Mouse (Mus musculus) 3T3-L1 (cell line): ENCODE results near the gene Eef1akmt2.

ENCODE experiments used
- DNase-seq: peaks from one replicate; pipeline ENCODE4 v3.0.0-alpha.2; 2015; ENCODE audit warnings: low read depth, low spot score

Eef1akmt2 gene

GRCm38 (mm10) chr7:132810879-132811278, 41.6 kb downstream of the Eef1akmt2 start:
- DNase-seq: peak; percentile 90

GRCm38 (mm10) chr7:132810368-132810767, 42.1 kb downstream of the Eef1akmt2 start:
- no peak for DNase-seq

GRCm38 (mm10) chr7:132809721-132810120, 42.8 kb downstream of the Eef1akmt2 start:
- DNase-seq: no peak

GRCm38 (mm10) chr7:132808841-132809682, 43.4 kb downstream of the Eef1akmt2 start:
- DNase-seq: no peak

DNA sequence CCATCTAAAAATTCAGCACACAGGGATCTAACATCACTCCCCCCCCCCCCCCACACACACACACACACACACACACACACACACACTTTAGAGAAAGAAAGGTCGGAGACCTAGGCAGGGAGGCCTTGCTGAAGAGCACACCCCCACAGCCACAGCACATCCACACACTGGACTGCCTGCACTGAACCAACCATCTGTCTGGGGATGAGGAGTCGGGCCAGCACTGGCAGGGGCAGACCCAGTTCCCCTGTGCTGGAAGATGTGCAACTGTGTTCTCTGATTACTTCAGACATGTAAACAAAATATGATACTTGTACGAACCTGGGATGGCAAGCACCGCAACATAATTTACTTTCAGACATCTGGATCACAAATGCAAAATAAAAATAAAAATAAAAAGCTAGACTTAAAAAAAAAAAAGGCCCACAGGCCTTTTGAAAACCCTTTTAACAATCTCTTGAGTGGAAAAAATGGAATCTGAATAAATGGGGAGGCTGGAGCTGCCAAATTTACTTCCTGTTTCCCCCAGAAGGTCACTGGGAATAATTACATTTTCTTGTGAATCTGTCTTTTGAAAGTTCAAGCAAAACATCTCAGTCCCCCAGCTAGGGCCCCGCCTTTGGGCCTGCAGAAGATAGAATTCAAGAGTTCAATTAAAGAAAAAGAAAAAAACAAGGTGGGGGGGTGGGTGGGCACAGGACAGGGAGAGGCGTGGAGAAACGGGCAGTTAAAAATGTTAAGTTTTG, 44.2 kb downstream of the Eef1akmt2 start:
- DNase-seq: no peak

GRCm38 (mm10) chr7:132806926-132807857, 45.3 kb downstream of the Eef1akmt2 start:
- DNase-seq: no peak

- DNase-seq: no peak
Observed at GRCm38 (mm10) chr7:132806286-132806685, 46.2 kb downstream of the Eef1akmt2 start.

- no peak for DNase-seq
Observed at GRCm38 (mm10) chr7:132804951-132805350, 47.5 kb downstream of the Eef1akmt2 start.

- DNase-seq: no peak
Observed at GRCm38 (mm10) chr7:132804461-132804860, 48.0 kb downstream of the Eef1akmt2 start.

- peak; percentile 50 for DNase-seq
Observed at GRCm38 (mm10) chr7:132803962-132804361, 48.5 kb downstream of the Eef1akmt2 start.

GRCm38 (mm10) chr7:132803336-132803735, 49.1 kb downstream of the Eef1akmt2 start:
- DNase-seq: no peak

GRCm38 (mm10) chr7:132802691-132803090, 49.8 kb downstream of the Eef1akmt2 start:
- no peak for DNase-seq

DNA sequence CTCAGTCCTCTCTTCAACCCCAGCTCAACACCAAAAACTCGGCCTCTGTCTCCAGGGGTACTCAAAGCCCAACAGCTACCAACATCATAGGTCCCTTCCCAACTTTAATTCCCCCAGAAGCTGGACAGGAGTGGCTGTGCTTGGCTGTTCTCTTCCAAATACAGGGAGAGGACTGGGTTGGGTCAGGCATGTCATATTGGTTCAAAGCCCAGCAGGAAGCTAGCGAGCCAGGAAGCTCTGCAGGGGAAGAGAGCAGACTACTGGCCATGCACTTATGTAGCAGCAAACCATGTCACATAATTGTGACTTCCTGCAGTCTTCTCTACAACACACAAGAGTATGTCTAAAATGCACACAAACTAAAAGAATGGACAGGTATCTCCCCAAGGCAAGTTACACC, 50.4 kb downstream of the Eef1akmt2 start:
- DNase-seq: no peak

DNA sequence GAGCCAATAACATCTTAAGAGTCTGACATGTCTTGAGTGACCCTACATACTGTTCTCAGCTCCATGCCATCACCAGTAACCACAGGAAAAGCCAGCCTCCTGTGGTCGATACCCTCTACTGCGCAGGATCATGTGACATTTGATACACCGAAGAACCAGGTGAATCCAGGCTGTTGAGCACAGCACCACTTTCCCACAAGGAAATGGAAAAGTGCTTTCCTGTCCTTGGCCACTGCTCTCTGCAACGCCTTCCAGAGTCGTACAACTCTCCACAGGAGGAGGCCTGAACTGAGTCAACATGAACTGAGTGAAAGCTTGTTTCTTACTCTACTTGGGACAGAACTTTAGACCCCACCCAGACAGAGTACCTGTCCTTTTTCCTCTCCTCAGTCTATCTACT, 51.0 kb downstream of the Eef1akmt2 start:
- DNase-seq: no peak

- DNase-seq: no peak
Observed at GRCm38 (mm10) chr7:132800868-132801267, 51.6 kb downstream of the Eef1akmt2 start.

DNA sequence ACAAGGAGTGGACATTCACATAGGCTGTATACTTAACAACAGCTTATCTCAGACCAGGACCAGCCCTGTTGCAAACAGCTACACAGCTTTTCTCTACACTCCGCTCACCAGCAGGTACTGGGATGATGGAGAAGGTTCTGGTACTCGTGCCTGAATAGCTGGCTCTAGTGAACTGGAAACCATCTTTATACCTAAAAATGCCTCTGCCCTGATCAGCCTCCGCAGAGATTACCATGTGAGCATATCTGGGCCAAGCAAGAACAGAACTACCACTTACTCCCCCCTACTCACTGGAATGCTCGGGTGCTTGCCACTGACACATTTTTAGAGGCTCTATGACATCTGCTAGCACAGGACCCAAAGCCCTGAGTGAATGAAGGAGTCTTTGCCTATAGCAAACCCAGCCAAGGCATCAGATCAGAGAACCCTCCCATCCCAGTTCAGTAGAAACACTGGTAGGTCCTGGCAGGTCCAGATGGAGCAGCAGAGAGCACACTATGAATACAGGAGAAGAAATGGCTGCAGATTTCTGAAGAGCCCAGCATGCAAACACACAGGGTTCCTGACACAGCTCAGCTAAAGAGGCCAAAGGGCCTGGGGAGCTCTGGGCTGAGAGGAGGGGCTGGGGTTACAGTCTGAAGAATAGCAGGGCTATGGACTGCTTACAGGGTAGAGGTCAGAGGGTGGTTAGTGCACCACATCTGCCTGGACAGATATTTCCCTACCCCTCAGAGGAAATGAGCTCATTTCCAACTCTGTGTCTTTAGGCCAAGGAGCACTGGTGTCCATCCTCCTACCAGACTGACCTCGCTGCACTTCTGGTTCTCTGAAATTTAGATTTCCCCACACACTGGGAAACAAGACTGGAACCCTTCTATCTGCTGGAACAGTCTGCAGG, 53.1 kb downstream of the Eef1akmt2 start:
- no peak for DNase-seq

- DNase-seq: no peak
Observed at GRCm38 (mm10) chr7:132795141-132795540, 57.3 kb downstream of the Eef1akmt2 start.

GRCm38 (mm10) chr7:132793467-132793866, 59.0 kb downstream of the Eef1akmt2 start:
- no peak for DNase-seq

DNA sequence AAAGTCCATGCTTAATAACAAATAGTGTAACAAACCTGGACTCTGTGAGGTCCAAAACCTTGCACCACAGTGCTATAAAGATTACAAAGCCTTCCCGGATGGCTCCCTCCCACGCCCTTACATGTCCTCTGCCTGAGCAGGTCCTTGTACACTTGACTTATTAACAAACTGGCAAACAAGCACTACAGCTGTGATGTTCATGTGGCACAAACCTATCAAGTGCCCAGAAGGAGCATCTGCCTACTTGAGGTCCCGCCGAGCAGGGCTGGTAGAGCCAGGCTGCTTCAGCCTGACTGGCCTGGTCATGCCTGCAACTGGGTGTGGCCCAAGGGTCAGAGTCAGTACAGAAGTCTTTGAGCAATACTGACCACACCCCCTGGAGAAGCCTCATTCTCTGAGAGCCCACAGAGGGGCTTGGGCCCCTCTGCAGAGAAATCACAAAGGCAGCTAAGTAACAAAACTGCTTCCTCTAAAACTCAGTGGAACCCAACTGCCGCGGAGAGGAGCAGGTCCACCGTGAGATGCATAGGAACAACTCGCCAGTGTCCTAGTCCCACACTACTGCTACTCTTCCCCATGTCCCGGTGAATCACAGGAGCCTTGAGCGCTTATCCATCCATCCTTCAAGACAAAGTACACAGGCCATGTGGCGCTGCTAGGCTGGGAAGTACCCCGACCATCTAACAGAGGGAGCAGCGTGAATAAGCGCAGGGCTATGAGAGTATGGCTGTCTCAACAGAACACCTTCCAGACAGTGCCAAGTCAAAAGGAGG, 61.8 kb downstream of the Eef1akmt2 start:
- no peak for DNase-seq

GRCm38 (mm10) chr7:132788826-132789225, 63.6 kb downstream of the Eef1akmt2 start:
- no peak for DNase-seq
